Mouse (Mus musculus) limb, embryonic 12.5 days (tissue): ENCODE results near the gene Bok. TPM values are rescaled to one million over a fixed set of nuclear protein-coding genes. Genes with fewer than 3 reads are reported as not detected.

Experiments used
- ATAC-seq: fragments of 200-750 bp; cut with Nextera tagmentation; 2 replicates; pipeline ENCODE4 v1.8.0; 2017; ENCODE audit warnings: low read depth, moderate TSS enrichment; ENCODE audit not compliant: insufficient number of reproducible peaks, insufficient read depth, low FRiP score, low TSS enrichment
- H3K27ac ChIP-seq: fragments of 300-500 bp; sonication (generic); 2 replicates; pipeline ENCODE4 v1.5.1; 2016; ENCODE audit warnings: mild to moderate bottlenecking, moderate library complexity
- H3K27me3 ChIP-seq: fragments of 300-500 bp; sonication (generic); 2 replicates; pipeline ENCODE4 v1.6.1; 2016; ENCODE audit warnings: mild to moderate bottlenecking, moderate library complexity
- H3K36me3 ChIP-seq: fragments of 300-500 bp; sonication (generic); 2 replicates; pipeline ENCODE4 v1.6.1; 2016; ENCODE audit warnings: mild to moderate bottlenecking, moderate library complexity
- H3K4me1 ChIP-seq: fragments of 300-500 bp; sonication (generic); replicated peaks from 2 replicates; pipeline ENCODE4 v1.6.1; 2016
- H3K4me2 ChIP-seq: fragments of 300-500 bp; sonication (generic); 2 replicates; pipeline ENCODE4 v1.6.1; 2016; ENCODE audit warnings: mild to moderate bottlenecking, moderate library complexity
- H3K4me3 ChIP-seq: fragments of 300-500 bp; sonication (generic); replicated peaks from 2 replicates; pipeline ENCODE4 v1.5.1; 2016; ENCODE audit warnings: mild to moderate bottlenecking
- H3K9ac ChIP-seq: fragments of 300-500 bp; sonication (generic); replicated peaks from 2 replicates; pipeline ENCODE4 v1.6.1; 2016; ENCODE audit warnings: mild to moderate bottlenecking, moderate library complexity
- H3K9me3 ChIP-seq: fragments of 300-500 bp; sonication (generic); 2 replicates; pipeline ENCODE4 v1.6.1; 2016; ENCODE audit warnings: mild to moderate bottlenecking, moderate library complexity
- WGBS: fragments of 180-500 bp; shearing (Covaris S2); methylation state at CpG from one replicate; pipeline ENCODE4 v1.1.7; 2016; 5-methylcytosine and 5-hydroxymethylcytosine counted together
- polyA plus RNA-seq: library from polyadenylated mRNA; unstranded; fragments of >200 nt; fragmentation: Nextera tagmentation; extraction: Ambion mirVana; gene quantifications from 2 replicates; pipeline ENCODE4 v1.2.1, GENCODE M21; 2016

Bok gene
- polyA plus RNA-seq, 1 experiment from 2014 or later: 38.7 TPM

GRCm38 (mm10) chr1:93667760-93668400, 17.6 kb upstream of the Bok start:
- ATAC-seq: 0 out of 2 replicates have a peak, but pooled peaks have one; percentile 44
- H3K9ac ChIP-seq: no peak overlapping the region
- no peaks in the 10 kb centered on the region for H3K36me3 ChIP-seq
- H3K4me2 ChIP-seq: no peak overlapping the region
- H3K4me3 ChIP-seq: no peak overlapping the region
- H3K9me3 ChIP-seq: no peaks in the 10 kb centered on the region
- peak overlapping the region; percentile 13; the same call in 1 of the 2 replicates for H3K27ac ChIP-seq
- H3K4me1 ChIP-seq: peaks cover 18% of the 10 kb centered on the region
- H3K27me3 ChIP-seq: no peaks in the 10 kb centered on the region
- 36% methylated on average over 13 of the region's 13 CpGs for WGBS

GRCm38 (mm10) chr1:93668791-93669548, 16.5 kb upstream of the Bok start:
- Histone ChIP-seq H3K27ac (peak overlapping the region; percentile 56), H3K4me3 (peak overlapping the region; percentile 34), H3K27me3 (no peaks in the 10 kb centered on the region), H3K4me1 (peaks cover 18% of the 10 kb centered on the region), H3K9me3 (no peaks in the 10 kb centered on the region), H3K9ac (peak overlapping the region; percentile 52), H3K4me2 (peak overlapping the region; percentile 58), H3K36me3 (no peaks in the 10 kb centered on the region)
- 10% methylated on average over 17 of the region's 17 CpGs for WGBS
- peak; percentile 78 for ATAC-seq

GRCm38 (mm10) chr1:93669941-93670340, 15.5 kb upstream of the Bok start:
- H3K4me3 ChIP-seq: no peak overlapping the region
- no peaks in the 10 kb centered on the region for H3K27me3 ChIP-seq
- no peak overlapping the region for H3K27ac ChIP-seq
- H3K4me2 ChIP-seq: no peak overlapping the region
- no peak for ATAC-seq
- no peaks in the 10 kb centered on the region for H3K36me3 ChIP-seq
- peaks cover 18% of the 10 kb centered on the region for H3K4me1 ChIP-seq
- no peak overlapping the region for H3K9ac ChIP-seq
- no peaks in the 10 kb centered on the region for H3K9me3 ChIP-seq

- WGBS: 92% methylated on average over 5 of the region's 5 CpGs
- Histone ChIP-seq H3K9me3 (no peaks in the 10 kb centered on the region), H3K4me3 (no peak overlapping the region), H3K9ac (no peak overlapping the region), H3K4me1 (peaks cover 18% of the 10 kb centered on the region), H3K27me3 (no peaks in the 10 kb centered on the region), H3K27ac (no peak overlapping the region), H3K4me2 (no peak overlapping the region), H3K36me3 (no peaks in the 10 kb centered on the region)
- ATAC-seq: no peak
These were observed 12.8 kb upstream of the Bok start for GRCm38 (mm10) chr1:93672682-93673081.

- no peak for ATAC-seq
- WGBS: 67% methylated on average over 2 of the region's 2 CpGs
- H3K4me2 ChIP-seq: no peak overlapping the region
- peaks cover 10% of the 10 kb centered on the region; the same call in 1 of the 2 replicates for H3K9me3 ChIP-seq
- H3K4me3 ChIP-seq: no peak overlapping the region
- H3K4me1 ChIP-seq: no peaks in the 10 kb centered on the region
- no peak overlapping the region for H3K9ac ChIP-seq
- no peak overlapping the region for H3K27ac ChIP-seq
- H3K27me3 ChIP-seq: 0 out of 2 replicates have a peak, but pooled peaks cover 5% of the 10 kb centered on the region
- no peaks in the 10 kb centered on the region for H3K36me3 ChIP-seq
These were observed 7.1 kb upstream of the Bok start for GRCm38 (mm10) chr1:93678386-93678785.

GRCm38 (mm10) chr1:93679889-93680568, 5.4 kb upstream of the Bok start:
- H3K4me1 ChIP-seq: no peaks in the 10 kb centered on the region
- H3K9me3 ChIP-seq: peaks cover 10% of the 10 kb centered on the region; the same call in 1 of the 2 replicates
- H3K36me3 ChIP-seq: no peaks in the 10 kb centered on the region
- peaks cover 13% of the 10 kb centered on the region; the same call in 1 of the 2 replicates for H3K27me3 ChIP-seq
- WGBS: 37% methylated on average over 7 of the region's 7 CpGs
- no peak overlapping the region for H3K4me3 ChIP-seq
- no peak overlapping the region for H3K4me2 ChIP-seq
- no peak overlapping the region for H3K27ac ChIP-seq
- H3K9ac ChIP-seq: no peak overlapping the region
- no peak for ATAC-seq

- H3K4me2 ChIP-seq: peak overlapping the region; percentile 89
- peaks cover 7% of the 10 kb centered on the region; the same call in 1 of the 2 replicates for H3K9me3 ChIP-seq
- peak overlapping the region; percentile 50; the same call in 1 of the 2 replicates for H3K27ac ChIP-seq
- peak; percentile 89 for ATAC-seq
- peaks cover 11% of the 10 kb centered on the region for H3K4me1 ChIP-seq
- H3K9ac ChIP-seq: peak overlapping the region; percentile 68
- peaks cover 32% of the 10 kb centered on the region; the same call in 1 of the 2 replicates for H3K27me3 ChIP-seq
- H3K4me3 ChIP-seq: peak overlapping the region; percentile 62
- WGBS: 3% methylated on average over 51 of the region's 51 CpGs
- H3K36me3 ChIP-seq: 0 out of 2 replicates have a peak, but pooled peaks cover 2% of the 10 kb centered on the region
These were observed 943 bp downstream of the Bok start for GRCm38 (mm10) chr1:93686245-93686960.

- no peak for ATAC-seq
- WGBS: 51% methylated on average over 3 of the region's 3 CpGs
These were observed 1.5 kb downstream of the Bok start for GRCm38 (mm10) chr1:93686961-93687320.

GRCm38 (mm10) chr1:93688154-93688553, 2.7 kb downstream of the Bok start:
- Histone ChIP-seq H3K9ac (no peak overlapping the region), H3K4me1 (peaks cover 11% of the 10 kb centered on the region), H3K4me3 (no peak overlapping the region), H3K9me3 (no peaks in the 10 kb centered on the region), H3K27me3 (peaks cover 30% of the 10 kb centered on the region; the same call in 1 of the 2 replicates), H3K36me3 (0 out of 2 replicates have a peak, but pooled peaks cover 3% of the 10 kb centered on the region), H3K4me2 (no peak overlapping the region), H3K27ac (no peak overlapping the region)
- no peak for ATAC-seq
- 90% methylated on average over 8 of the region's 8 CpGs for WGBS

More at GRCm38 (mm10) chr1:93686961-93687320, 1.5 kb downstream of the Bok start:
- Histone ChIP-seq H3K9ac (peak overlapping the region; percentile 68; the same call in 1 of the 2 replicates), H3K4me3 (peak overlapping the region; percentile 62; the same call in 1 of the 2 replicates), H3K27ac (0 out of 2 replicates have a peak overlapping the region, but pooled peaks have one; percentile 17), H3K9me3 (0 out of 2 replicates have a peak, but pooled peaks cover 2% of the 10 kb centered on the region), H3K36me3 (0 out of 2 replicates have a peak, but pooled peaks cover 3% of the 10 kb centered on the region), H3K4me2 (peak overlapping the region; percentile 89), H3K4me1 (peaks cover 11% of the 10 kb centered on the region), H3K27me3 (peaks cover 32% of the 10 kb centered on the region; the same call in 1 of the 2 replicates)

GRCm38 (mm10) chr1:93689901-93690496, 4.5 kb downstream of the Bok start:
- H3K27me3 ChIP-seq: peaks cover 19% of the 10 kb centered on the region; the same call in 1 of the 2 replicates
- no peak overlapping the region for H3K27ac ChIP-seq
- no peak overlapping the region for H3K4me2 ChIP-seq
- H3K9me3 ChIP-seq: no peaks in the 10 kb centered on the region
- no peak for ATAC-seq
- H3K4me1 ChIP-seq: peaks cover 11% of the 10 kb centered on the region
- no peak overlapping the region for H3K9ac ChIP-seq
- H3K4me3 ChIP-seq: no peak overlapping the region
- H3K36me3 ChIP-seq: peaks cover 9% of the 10 kb centered on the region
- WGBS: 76% methylated on average over 7 of the region's 7 CpGs
